Mouse (Mus musculus): Measurements from ENCODE around the gene Spg20.

GRCm38 (mm10) chr3:55067791-55068434 is 44.0 kb upstream of the Spg20 start:
- TF ChIP-seq CTCF (IDR thresholded peaks at IDR 0.05; ENCODE audit: low read depth, low read length) (no peak), POLR2A (IDR thresholded peaks at IDR 0.05; ENCODE audit: extremely low read depth, insufficient read depth, low read length) (no peak)
